Comparison of ENCODE assay signal across 28 mouse cellular contexts in the genomic region with DNA sequence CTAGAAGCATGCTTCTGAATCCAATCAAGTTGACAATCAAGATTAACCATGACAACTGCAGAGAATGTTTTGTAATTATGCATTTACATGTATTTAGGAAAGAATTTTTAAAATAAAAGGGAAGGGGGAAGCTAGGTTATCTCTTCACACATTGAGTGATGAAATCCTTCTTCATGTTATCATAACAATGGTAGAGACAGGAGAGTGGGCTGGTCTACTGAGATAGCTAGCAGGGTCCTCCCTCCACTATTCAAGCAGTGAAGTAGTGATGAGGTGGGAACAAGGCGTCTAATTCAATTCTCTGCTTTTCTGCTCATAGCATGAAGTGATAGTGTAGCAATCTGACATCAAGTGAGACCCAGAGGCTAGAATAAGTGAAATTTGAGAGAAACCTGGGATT. TPM values are rescaled to one million over a fixed set of nuclear protein-coding genes. Genes with fewer than 3 reads are reported as not detected.
DNase-seq lines count a peak whose midpoint lies in the region; ATAC-seq and TF ChIP-seq lines count a peak whose summit lies in the region.
"Had no signal": no experiment of that assay in that cellular context is flagged by ENCODE, and none has a peak within 500 bp of the region (broad histone marks: within the 10 kb centered on the region; RNA-seq: fewer than 3 reads in every experiment).

No protein-coding gene starts in this region.

- no peak overlapping the region for H3K4me2 ChIP-seq in liver, embryonic 11.5 days
- H3K4me2 ChIP-seq: embryonic facial prominence, embryonic 13.5 days; embryonic facial prominence, embryonic 15.5 days; forebrain, embryonic 12.5 days had no signal

- no peaks in the 10 kb centered on the region; the same call in 1 of the 2 replicates for H3K27me3 ChIP-seq in liver, embryonic 11.5 days (replicated peaks; ENCODE audit: control insufficient read depth, insufficient read depth, low read length)
- H3K27me3 ChIP-seq in MEL (ENCODE audit: control insufficient read depth in 1 of 2, insufficient read depth in 2 of 2, low read length in 2 of 2): no peaks in the 10 kb centered on the region; a peak in 2 of 4 replicates
- H3K27me3 ChIP-seq: CH12.LX; embryonic facial prominence, embryonic 15.5 days had no signal

- no peak for TF ChIP-seq RAD21 in MEL (IDR thresholded peaks at IDR 0.05; ENCODE audit: low read depth, low read length)

- H3K79me2 ChIP-seq in MEL (ENCODE audit: control insufficient read depth, insufficient read depth, low read length, poor library complexity): peaks cover 7% of the 10 kb centered on the region; the same call in 1 of the 2 replicates

- DNase-seq in liver, embryonic 11.5 days (ENCODE audit: low spot score): no peak
- DNase-seq in liver (no peak), MEL (ENCODE audit: low read depth, low spot score) (peak; percentile 74)
- no peak for DNase-seq in urinary bladder, adult 18-20 months (ENCODE audit: low spot score in 2 of 2)
- DNase-seq: adrenal gland, adult 8-10 months; adrenal gland, postnatal 14 days; adrenal gland, postnatal 36 days; B cell, adult 2 months; cerebellum, adult 11 months; cerebellum, adult 18-20 months; cerebellum, adult 8-10 months; cerebellum, adult 9-11 months; cerebellum, postnatal 14 days; cerebellum, postnatal 36 days; embryo, embryonic 11 days had no signal

- no peaks in the 10 kb centered on the region for H3K4me1 ChIP-seq in liver, embryonic 11.5 days (replicated peaks; ENCODE audit: control insufficient read depth, insufficient read depth, low read length)
- peaks cover 6 to 10% of the 10 kb centered on the region in 2 experiments for H3K4me1 ChIP-seq in MEL (ENCODE audit: control insufficient read depth in 1 of 2, insufficient read depth in 2 of 2, low read length in 2 of 2)
- H3K4me1 ChIP-seq: embryonic facial prominence, embryonic 13.5 days; embryonic facial prominence, embryonic 15.5 days; forebrain, embryonic 10.5 days; forebrain, embryonic 12.5 days had no signal

- no peak for TF ChIP-seq EP300 in MEL (IDR thresholded peaks at IDR 0.05; ENCODE audit: low read depth in 1 of 2, low read length in 2 of 2)

- H3K9me3 ChIP-seq in liver, embryonic 11.5 days (ENCODE audit: control insufficient read depth, low read length): no peaks in the 10 kb centered on the region
- H3K9me3 ChIP-seq in MEL (replicated peaks; ENCODE audit: insufficient read depth, low read length): no peaks in the 10 kb centered on the region
- H3K9me3 ChIP-seq: embryonic facial prominence, embryonic 13.5 days; embryonic facial prominence, embryonic 15.5 days; forebrain, embryonic 10.5 days; forebrain, embryonic 12.5 days; G1E had no signal

- H3K36me3 ChIP-seq in liver, embryonic 11.5 days (ENCODE audit: control insufficient read depth, insufficient read depth, low read length): no peaks in the 10 kb centered on the region
- H3K36me3 ChIP-seq in MEL (ENCODE audit: control insufficient read depth in 1 of 2, insufficient read depth in 2 of 2, low read length in 2 of 2): peaks cover 0 to 17% of the 10 kb centered on the region in 2 experiments; a peak in 2 of 4 replicates
- H3K36me3 ChIP-seq: embryonic facial prominence, embryonic 13.5 days; embryonic facial prominence, embryonic 15.5 days; forebrain, embryonic 10.5 days; forebrain, embryonic 12.5 days; G1E had no signal

- H3K9ac ChIP-seq in liver, embryonic 11.5 days (ENCODE audit: low read depth, low read length): no peak overlapping the region
- H3K9ac ChIP-seq in MEL (ENCODE audit: control insufficient read depth, low read depth, low read length, poor library complexity, severe bottlenecking): no peak overlapping the region
- H3K9ac ChIP-seq: embryonic facial prominence, embryonic 13.5 days; embryonic facial prominence, embryonic 15.5 days; forebrain, embryonic 12.5 days had no signal

- no peak overlapping the region for H3K27ac ChIP-seq in liver, embryonic 11.5 days (ENCODE audit: low read depth, low read length)
- H3K27ac ChIP-seq in MEL (ENCODE audit: control insufficient read depth, low read depth, low read length): 0 out of 2 replicates have a peak overlapping the region, but pooled peaks have one; percentile 2
- H3K27ac ChIP-seq: embryonic facial prominence, embryonic 13.5 days; embryonic facial prominence, embryonic 15.5 days; forebrain, embryonic 10.5 days; forebrain, embryonic 12.5 days had no signal

- 0 out of 2 replicates have a peak, but pooled peaks have one; percentile 37 for ATAC-seq in liver, embryonic 11.5 days (replicated peaks; ENCODE audit: low FRiP score)
- ATAC-seq in megakaryocyte-erythroid progenitor cell, adult 5-6 weeks (replicated peaks; ENCODE audit: low FRiP score, low TSS enrichment, poor library complexity, severe bottlenecking): 0 out of 2 replicates have a peak, but pooled peaks have one; percentile 22
- ATAC-seq: activated CD4-positive, CD25-positive, alpha-beta regulatory T cell, adult 4 months; CD4-positive, CD25-positive, alpha-beta regulatory T cell, adult 4 months; forebrain, embryonic 14.5 days; forebrain, embryonic 16.5 days; Patski had no signal

- H3K4me3 ChIP-seq in liver, embryonic 11.5 days (ENCODE audit: low read depth, low read length): no peak overlapping the region
- no peak overlapping the region for H3K4me3 ChIP-seq in MEL (ENCODE audit: control insufficient read depth in 1 of 2, insufficient read depth in 1 of 2, low read depth in 2 of 2, low read length in 2 of 2)
- H3K4me3 ChIP-seq: embryonic facial prominence, embryonic 13.5 days; embryonic facial prominence, embryonic 15.5 days; erythroblast, embryonic 14.5 days; forebrain, embryonic 10.5 days; forebrain, embryonic 12.5 days had no signal

- WGBS in liver, embryonic 11.5 days: 22% methylated on average over 1 of the region's 1 CpGs

- no peak for TF ChIP-seq CTCF in MEL (IDR thresholded peaks at IDR 0.05 in 2 of 3, conservative IDR thresholded peaks at IDR 0.05 in 1 of 3; ENCODE audit: control insufficient read depth in 1 of 3, insufficient read depth in 1 of 3, low read depth in 2 of 3, low read length in 3 of 3, poor library complexity in 1 of 3, severe bottlenecking in 1 of 3)

- no peak for TF ChIP-seq POLR2A in MEL (IDR thresholded peaks at IDR 0.05; ENCODE audit: control insufficient read depth in 1 of 2, insufficient read depth in 1 of 2, low read depth in 1 of 2, low read length in 2 of 2, poor library complexity in 1 of 2)

TF ChIP-seq in MEL, 35 proteins besides CTCF, POLR2A, EP300 and RAD21:
- no peak for TF ChIP-seq ZNF384 (IDR thresholded peaks at IDR 0.05; ENCODE audit: low read depth, low read length)
- TF ChIP-seq USF2 (IDR thresholded peaks at IDR 0.05; ENCODE audit: borderline replicate concordance in 1 of 2, insufficient read depth in 1 of 2, low read depth in 1 of 2, low read length in 2 of 2): no peak
- TF ChIP-seq TAL1 (IDR thresholded peaks at IDR 0.05; ENCODE audit: low read length): peak; percentile 90
- TF ChIP-seq ETS1 (IDR thresholded peaks at IDR 0.05; ENCODE audit: low read depth, low read length): no peak
- TF ChIP-seq POLR2AphosphoS2 (IDR thresholded peaks at IDR 0.05; ENCODE audit: low read length): no peak
- peak; percentile 93 for TF ChIP-seq GATA1 (IDR thresholded peaks at IDR 0.05; ENCODE audit: low read depth, low read length)

RNA-seq across cellular contexts. Expression of gene Huwe1, which starts 2.6 kb away (rescaled TPM):
- 35.4 and 41.2 TPM in 2 replicates for polyA plus RNA-seq in liver, embryonic 11.5 days (2014; fragmentation: Nextera tagmentation; extraction: Ambion mirVana)
- 132 and 164 TPM in 2 replicates for total RNA-seq in MEL (2012; rRNA removed)
- polyA plus RNA-seq in MEL (2012; ENCODE audit: insufficient read depth in 1 of 2, insufficient read length in 2 of 2, low read depth in 1 of 2, low replicate concordance in 2 of 2, missing spikeins in 1 of 2): 100 to 1,000 TPM; 345 to 528 TPM
- 211 and 269 TPM in 2 replicates for total RNA-seq in megakaryocyte-erythroid progenitor cell, adult 5-6 weeks (2014; fragmentation: Nextera tagmentation)
- 136 and 162 TPM in 2 replicates for total RNA-seq in megakaryocyte-erythroid progenitor cell, adult 5-6 weeks (2017)
